Mouse (Mus musculus) liver, adult 2 months (tissue): ENCODE data around the gene Tspo2. TPM values are rescaled to one million over a fixed set of nuclear protein-coding genes. Genes with fewer than 3 reads are reported as not detected.

Source experiments
- DNase-seq: peaks from one replicate; pipeline ENCODE4 v3.0.0-alpha.2; 2011; ENCODE audit warnings: low read depth, low spot score; ENCODE audit errors: extremely low read depth
- H3K27ac ChIP-seq: fragments of 200-500 bp; replicated peaks from 2 replicates; pipeline ENCODE4 v1.5.1; 2012; ENCODE audit warnings: low read depth, mild to moderate bottlenecking, control low read depth, inconsistent platforms, low read length; ENCODE audit not compliant: insufficient read depth
- H3K27me3 ChIP-seq: fragments of 200-500 bp; 2 replicates; pipeline ENCODE4 v1.6.1; 2012; ENCODE audit warnings: mild to moderate bottlenecking, moderate library complexity, low read length, inconsistent platforms; ENCODE audit not compliant: control insufficient read depth, insufficient read depth
- H3K36me3 ChIP-seq: fragments of 200-500 bp; 2 replicates; pipeline ENCODE4 v1.6.1; 2012; ENCODE audit warnings: low read length, inconsistent platforms; ENCODE audit not compliant: control insufficient read depth, insufficient read depth
- H3K4me1 ChIP-seq: fragments of 200-500 bp; 2 replicates; pipeline ENCODE4 v1.6.1; 2011; ENCODE audit warnings: low read length; ENCODE audit not compliant: control insufficient read depth, insufficient read depth
- H3K4me3 ChIP-seq: fragments of 200-500 bp; 2 replicates; pipeline ENCODE4 v1.5.1; 2011; ENCODE audit warnings: low read depth, mild to moderate bottlenecking, control low read depth, low read length, moderate library complexity; ENCODE audit not compliant: insufficient read depth
- H3K79me2 ChIP-seq: fragments of 200-500 bp; 2 replicates; pipeline ENCODE4 v1.6.1; 2012; ENCODE audit warnings: inconsistent platforms, mild to moderate bottlenecking, low read length, moderate library complexity; ENCODE audit not compliant: control insufficient read depth, insufficient read depth
- H3K9ac ChIP-seq: fragments of 200-500 bp; 2 replicates; pipeline ENCODE4 v1.6.1; 2012; ENCODE audit warnings: low read depth, mild to moderate bottlenecking, control low read depth, inconsistent platforms, low read length
- CTCF ChIP-seq: fragments of 200-500 bp; IDR thresholded peaks from 2 replicates; pipeline ENCODE4 v1.5.1; 2011; ENCODE audit warnings: low read depth, low read length, control low read depth
- POLR2A ChIP-seq: fragments of 200-500 bp; IDR thresholded peaks from 2 replicates; pipeline ENCODE4 v1.6.1; 2011; ENCODE audit warnings: low read length, control low read depth; ENCODE audit not compliant: insufficient read depth; ENCODE audit errors: extremely low read depth
- WGBS: fragments of 180-500 bp; shearing (Covaris S2); methylation state at CpG from one replicate; pipeline ENCODE4 v1.1.7; 2018; 5-methylcytosine and 5-hydroxymethylcytosine counted together
- polyA plus RNA-seq: library from polyadenylated mRNA; depleted of rRNA; stranded (reverse); fragments of >200 nt; gene quantifications from 2 replicates; pipeline ENCODE4 v1.2.3, GENCODE M21; 2012; rRNA removed
- total RNA-seq: library from RNA; depleted of rRNA; stranded (reverse); fragments of >200 nt; gene quantifications from 2 replicates; pipeline ENCODE4 v1.2.3, GENCODE M21; 2014; rRNA removed

Tspo2 gene
- total and polyA plus RNA-seq, 2 experiments = not detected

DNA sequence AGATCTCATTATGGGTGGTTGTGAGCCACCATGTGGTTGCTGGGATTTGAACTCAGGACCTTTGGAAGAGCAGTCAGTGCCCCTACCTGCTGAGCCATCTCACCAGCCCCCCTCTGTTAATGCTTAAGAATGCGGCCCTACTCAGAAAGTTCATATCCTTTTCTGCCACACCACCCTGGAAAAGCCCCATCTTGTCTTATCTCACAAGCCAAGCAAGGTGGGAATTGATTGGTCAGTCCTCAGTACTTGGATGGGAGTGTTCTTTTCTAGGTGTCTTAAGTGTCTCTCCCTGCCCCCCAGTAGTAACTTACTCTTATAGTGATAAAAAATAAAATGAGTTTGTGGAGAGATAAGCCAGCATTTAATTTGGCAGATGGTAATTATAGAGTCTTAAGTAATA, 46.6 kb downstream of the Tspo2 start:
- 0 out of 2 replicates have a peak, but pooled peaks cover 5% of the 10 kb centered on the region for H3K4me1 ChIP-seq
- H3K4me3 ChIP-seq = no peak overlapping the region
- peaks cover 5% of the 10 kb centered on the region for H3K36me3 ChIP-seq
- no peak overlapping the region for H3K9ac ChIP-seq
- no peak overlapping the region for H3K27ac ChIP-seq
- no peak for TF ChIP-seq CTCF
- TF ChIP-seq POLR2A = no peak
- peaks cover 28% of the 10 kb centered on the region; the same call in 1 of the 2 replicates for H3K79me2 ChIP-seq
- no peak for DNase-seq
- no peaks in the 10 kb centered on the region for H3K27me3 ChIP-seq
- WGBS = 93% methylated on average over 1 of the region's 1 CpGs

DNA sequence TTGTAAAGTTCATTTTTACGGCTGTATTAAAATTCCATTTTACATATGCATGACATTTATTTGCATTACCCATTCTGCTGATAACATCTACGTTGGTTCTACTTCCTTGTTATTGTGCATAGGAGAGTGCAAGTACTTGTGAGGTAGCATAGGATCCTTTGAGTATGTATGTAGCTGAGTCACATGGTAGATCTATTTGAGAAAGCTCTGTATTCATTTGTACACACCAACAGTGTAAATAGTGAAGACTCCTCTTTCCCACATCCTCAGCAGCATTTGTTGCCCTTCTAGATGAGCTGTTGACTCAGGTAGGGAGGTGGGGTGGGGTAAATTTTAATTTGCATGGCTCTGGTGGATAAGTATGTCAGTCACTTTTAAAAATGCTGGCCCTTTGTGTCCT, 47.5 kb downstream of the Tspo2 start:
- Histone ChIP-seq H3K9ac (no peak overlapping the region), H3K79me2 (peaks cover 28% of the 10 kb centered on the region; the same call in 1 of the 2 replicates), H3K27me3 (no peaks in the 10 kb centered on the region), H3K4me1 (0 out of 2 replicates have a peak, but pooled peaks cover 5% of the 10 kb centered on the region), H3K27ac (no peak overlapping the region), H3K4me3 (no peak overlapping the region), H3K36me3 (peaks cover 13% of the 10 kb centered on the region)
- no peak for DNase-seq
- no peak for TF ChIP-seq CTCF
- no peak for TF ChIP-seq POLR2A
- WGBS = 96% methylated on average over 2 of the region's 2 CpGs

DNA sequence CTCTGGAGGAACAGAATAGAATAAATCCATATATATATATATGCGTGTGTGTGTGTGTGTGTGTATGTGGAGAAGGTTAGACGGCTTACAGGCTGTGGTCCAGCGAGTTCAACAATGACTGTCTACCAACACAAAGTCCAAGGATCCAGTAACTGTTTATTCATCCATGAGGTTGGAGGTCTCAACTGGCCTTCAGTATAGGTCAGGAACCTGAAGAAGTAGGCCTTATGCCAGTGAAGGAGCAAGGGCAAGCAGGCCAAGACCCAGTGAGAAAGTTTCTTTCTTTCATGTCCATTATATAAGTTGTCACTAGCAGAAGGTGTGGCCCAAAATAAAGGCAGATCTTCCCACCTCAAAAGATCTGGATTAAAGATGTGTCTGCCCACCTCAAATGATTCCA, 48.6 kb downstream of the Tspo2 start:
- H3K36me3 ChIP-seq = peaks cover 22% of the 10 kb centered on the region
- no peak overlapping the region for H3K27ac ChIP-seq
- H3K79me2 ChIP-seq = peaks cover 28% of the 10 kb centered on the region; the same call in 1 of the 2 replicates
- H3K4me3 ChIP-seq = no peak overlapping the region
- no peaks in the 10 kb centered on the region for H3K4me1 ChIP-seq
- WGBS = 67% methylated on average over 3 of the region's 3 CpGs
- peak; percentile 6 for DNase-seq
- H3K9ac ChIP-seq = no peak overlapping the region
- no peak for TF ChIP-seq CTCF
- no peaks in the 10 kb centered on the region for H3K27me3 ChIP-seq

DNA sequence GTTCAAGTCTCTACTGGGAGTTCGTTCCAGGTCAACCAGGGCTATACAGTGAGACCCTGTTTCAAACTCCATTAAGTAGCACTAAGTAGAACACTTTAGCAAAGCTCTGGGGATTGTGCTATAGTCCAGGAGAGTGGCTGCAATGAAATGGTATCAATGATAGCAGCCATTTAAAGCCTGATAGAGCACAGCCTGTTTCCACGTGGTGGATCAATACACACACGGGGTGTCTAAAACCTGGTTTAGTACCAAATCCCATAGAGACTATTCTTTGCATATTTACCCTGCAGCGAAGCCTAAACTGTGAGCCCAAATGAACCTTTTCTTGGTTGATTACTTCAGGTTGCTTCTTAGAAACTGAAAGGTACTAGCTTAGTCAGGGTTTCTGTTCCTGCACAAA, 49.6 kb downstream of the Tspo2 start:
- peaks cover 24% of the 10 kb centered on the region; the same call in 1 of the 2 replicates for H3K79me2 ChIP-seq
- no peak for DNase-seq
- H3K36me3 ChIP-seq = peaks cover 29% of the 10 kb centered on the region
- TF ChIP-seq CTCF (no peak), POLR2A (no peak)
- no peak overlapping the region for H3K27ac ChIP-seq
- H3K4me3 ChIP-seq = no peak overlapping the region
- no peaks in the 10 kb centered on the region for H3K4me1 ChIP-seq
- 68% methylated on average over 4 of the region's 4 CpGs for WGBS
- no peaks in the 10 kb centered on the region for H3K27me3 ChIP-seq
- H3K9ac ChIP-seq = no peak overlapping the region

Other genes with a start within 250 kb of the Tspo2 start
- gene Trem1, start 218.8 kb downstream of the Tspo2 start, total RNA-seq = not detected in 2 replicates
- gene Trem1, start 218.8 kb downstream of the Tspo2 start, polyA plus RNA-seq = 0.04 TPM in 1 of 2 replicates, not detected in the other
- gene Trem3, start 203.7 kb downstream of the Tspo2 start, total RNA-seq = 0.34 TPM in 1 of 2 replicates, not detected in the other
- 0.09 and 0.21 TPM in 2 replicates for gene Trem3, start 203.7 kb downstream of the Tspo2 start, polyA plus RNA-seq
- 4.2 and 4.4 TPM in 2 replicates for gene Treml4, start 187.2 kb downstream of the Tspo2 start, total RNA-seq
- gene Treml4, start 187.2 kb downstream of the Tspo2 start, polyA plus RNA-seq = 2.8 and 4.6 TPM in 2 replicates
- gene Treml2, start 152.0 kb downstream of the Tspo2 start, total RNA-seq = 0.09 and 0.20 TPM in 2 replicates
- gene Treml2, start 152.0 kb downstream of the Tspo2 start, polyA plus RNA-seq = 0.26 and 0.34 TPM in 2 replicates
- gene B430306N03Rik, start 135.4 kb downstream of the Tspo2 start, total RNA-seq = 0.83 and 1.0 TPM in 2 replicates
- 0.90 and 1.9 TPM in 2 replicates for gene B430306N03Rik, start 135.4 kb downstream of the Tspo2 start, polyA plus RNA-seq
- gene Trem2, start 105.1 kb downstream of the Tspo2 start, total RNA-seq = 0.74 and 2.2 TPM in 2 replicates
- gene Trem2, start 105.1 kb downstream of the Tspo2 start, polyA plus RNA-seq = 0.15 and 0.34 TPM in 2 replicates
- 0.34 TPM in 1 of 2 replicates, not detected in the other for gene Treml1, start 91.6 kb downstream of the Tspo2 start, total RNA-seq
- 0.19 and 0.39 TPM in 2 replicates for gene Treml1, start 91.6 kb downstream of the Tspo2 start, polyA plus RNA-seq
- 10.6 and 12.1 TPM in 2 replicates for gene Nfya, start 41.6 kb downstream of the Tspo2 start, total RNA-seq
- 11.0 and 16.3 TPM in 2 replicates for gene Nfya, start 41.6 kb downstream of the Tspo2 start, polyA plus RNA-seq
- 20.9 and 25.0 TPM in 2 replicates for gene Oard1, start 41.5 kb downstream of the Tspo2 start, total RNA-seq
- 8.7 and 9.0 TPM in 2 replicates for gene Oard1, start 41.5 kb downstream of the Tspo2 start, polyA plus RNA-seq
- 0.28 TPM in 1 of 2 replicates, not detected in the other for gene Apobec2, start 18.6 kb downstream of the Tspo2 start, total RNA-seq
- gene Apobec2, start 18.6 kb downstream of the Tspo2 start, polyA plus RNA-seq = not detected in 2 replicates
- 0.20 TPM in 1 of 2 replicates, not detected in the other for gene Unc5cl, start 3.4 kb upstream of the Tspo2 start, total RNA-seq
- 0.05 and 0.43 TPM in 2 replicates for gene Unc5cl, start 3.4 kb upstream of the Tspo2 start, polyA plus RNA-seq